In genomic region chr5:107901014-107901615, GRCm38 (mm10) we compare ENCODE assay signal across 8 mouse cellular contexts. TPM values are rescaled to one million over a fixed set of nuclear protein-coding genes. Genes with fewer than 3 reads are reported as not detected.
DNase-seq lines count a peak whose midpoint lies in the region; ATAC-seq lines count a peak whose summit lies in the region.

No protein-coding gene starts in this region.

- H3K27me3 ChIP-seq in heart, embryonic 12.5 days (replicated peaks), result no peaks in the 10 kb centered on the region
- no peaks in the 10 kb centered on the region for H3K27me3 ChIP-seq in hindbrain, embryonic 13.5 days
- H3K27me3 ChIP-seq in midbrain, embryonic 11.5 days (ENCODE audit: control insufficient read depth, insufficient read depth, low read length), result no peaks in the 10 kb centered on the region

- H3K4me1 ChIP-seq in heart, embryonic 12.5 days (replicated peaks), result peaks cover 12% of the 10 kb centered on the region; the same call in 1 of the 2 replicates
- H3K4me1 ChIP-seq in hindbrain, embryonic 13.5 days (replicated peaks), result peaks cover 17% of the 10 kb centered on the region
- H3K4me1 ChIP-seq in midbrain, embryonic 11.5 days (ENCODE audit: control insufficient read depth, insufficient read depth, low read length), result peaks cover 7% of the 10 kb centered on the region; the same call in 1 of the 2 replicates

- no peak; the same call in 1 of the 2 replicates for ATAC-seq in heart, embryonic 12.5 days (ENCODE audit: insufficient number of reproducible peaks, low FRiP score)
- peak; percentile 58 for ATAC-seq in hindbrain, embryonic 13.5 days (ENCODE audit: low FRiP score)
- ATAC-seq in midbrain, embryonic 11.5 days (ENCODE audit: low FRiP score), result no peak; the same call in 1 of the 2 replicates

- H3K9ac ChIP-seq in heart, embryonic 12.5 days, result peak overlapping the region; percentile 96
- peak overlapping the region; percentile 98 for H3K9ac ChIP-seq in hindbrain, embryonic 13.5 days
- peak overlapping the region; percentile 99 for H3K9ac ChIP-seq in midbrain, embryonic 11.5 days (ENCODE audit: low read length)

- peak overlapping the region; percentile 90 for H3K4me3 ChIP-seq in heart, embryonic 12.5 days
- peak overlapping the region; percentile 97 for H3K4me3 ChIP-seq in hindbrain, embryonic 13.5 days
- peak overlapping the region; percentile 99 for H3K4me3 ChIP-seq in midbrain, embryonic 11.5 days (ENCODE audit: low read depth, low read length)

- DNase-seq in heart, postnatal 4 days, result no peak
- DNase-seq in thymus, postnatal 0 days (ENCODE audit: low spot score), result peak; percentile 55
- no peak for DNase-seq in thymus, postnatal 36 days
- no peak for DNase-seq in midbrain, embryonic 11.5 days (ENCODE audit: low spot score, missing footprints)
- DNase-seq in testis, postnatal 10 days (ENCODE audit: low spot score), result no peak
- no peak for DNase-seq in cerebellum, adult 9-10 months

- peaks cover 40% of the 10 kb centered on the region for H3K36me3 ChIP-seq in heart, embryonic 12.5 days
- peaks cover 34% of the 10 kb centered on the region for H3K36me3 ChIP-seq in hindbrain, embryonic 13.5 days
- peaks cover 14% of the 10 kb centered on the region for H3K36me3 ChIP-seq in midbrain, embryonic 11.5 days (ENCODE audit: control insufficient read depth, insufficient read depth, low read length)

- WGBS in heart, embryonic 12.5 days, result under 1% methylated on average over 23 of the region's 23 CpGs
- WGBS in hindbrain, embryonic 13.5 days, result under 1% methylated on average over 23 of the region's 23 CpGs
- WGBS in midbrain, embryonic 11.5 days, result 2% methylated on average over 23 of the region's 23 CpGs

- H3K27ac ChIP-seq in heart, embryonic 12.5 days (ENCODE audit: poor library complexity, severe bottlenecking), result peak overlapping the region; percentile 82
- peak overlapping the region; percentile 91 for H3K27ac ChIP-seq in hindbrain, embryonic 13.5 days
- peak overlapping the region; percentile 54; the same call in 1 of the 2 replicates for H3K27ac ChIP-seq in midbrain, embryonic 11.5 days (ENCODE audit: low read depth, low read length)

- H3K4me2 ChIP-seq in heart, embryonic 12.5 days, result peak overlapping the region; percentile 75
- peak overlapping the region; percentile 88 for H3K4me2 ChIP-seq in hindbrain, embryonic 13.5 days
- H3K4me2 ChIP-seq in midbrain, embryonic 11.5 days, result peak overlapping the region; percentile 75

- H3K9me3 ChIP-seq in heart, embryonic 12.5 days (replicated peaks), result no peaks in the 10 kb centered on the region
- no peaks in the 10 kb centered on the region for H3K9me3 ChIP-seq in hindbrain, embryonic 13.5 days
- H3K9me3 ChIP-seq in midbrain, embryonic 11.5 days (ENCODE audit: control insufficient read depth, low read length), result no peaks in the 10 kb centered on the region

RNA-seq across cellular contexts. Expression of gene Rpl5, which starts 0.8 kb away (rescaled TPM):
- 52.3 and 52.7 TPM in 2 replicates for polyA plus RNA-seq in heart, embryonic 12.5 days (2016; fragmentation: Nextera tagmentation; extraction: Ambion mirVana)
- total RNA-seq in heart, postnatal 4 days (2021), result 10 to 100 TPM; 65.4 to 65.5 TPM
- 54.9 and 67.3 TPM in 2 replicates for polyA plus RNA-seq in thymus, postnatal 0 days (2015; fragmentation: Nextera tagmentation; extraction: Ambion mirVana)
- polyA plus RNA-seq in hindbrain, embryonic 13.5 days (2015; fragmentation: Nextera tagmentation; extraction: Ambion mirVana), result 62.5 and 68.2 TPM in 2 replicates
- polyA plus RNA-seq in midbrain, embryonic 11.5 days (2014; fragmentation: Nextera tagmentation; extraction: Ambion mirVana), result 74.7 and 77.4 TPM in 2 replicates

RNA-seq across cellular contexts. Expression of gene Evi5, which starts 26.2 kb away (rescaled TPM):
- polyA plus RNA-seq in heart, embryonic 12.5 days (2016; fragmentation: Nextera tagmentation; extraction: Ambion mirVana), result 55.3 and 57.5 TPM in 2 replicates
- 10 to 100 TPM; 42.9 to 48.2 TPM for total RNA-seq in heart, postnatal 4 days (2021)
- polyA plus RNA-seq in thymus, postnatal 0 days (2015; fragmentation: Nextera tagmentation; extraction: Ambion mirVana), result 14.9 and 15.6 TPM in 2 replicates
- polyA plus RNA-seq in hindbrain, embryonic 13.5 days (2015; fragmentation: Nextera tagmentation; extraction: Ambion mirVana), result 48.8 and 55.0 TPM in 2 replicates
- polyA plus RNA-seq in midbrain, embryonic 11.5 days (2014; fragmentation: Nextera tagmentation; extraction: Ambion mirVana), result 41.3 and 44.2 TPM in 2 replicates
